Mouse (Mus musculus) G1E (cell line): ENCODE data around the gene Spats2. TPM values are rescaled to one million over a fixed set of nuclear protein-coding genes. Genes with fewer than 3 reads are reported as not detected.
"Not testable (repeated sequence)": the region's sequence is repeated elsewhere in the genome, so short reads cannot be mapped to it uniquely, and the experiment has no call there.

Experiments used
- ATAC-seq: 2 replicates; pipeline ENCODE4 v1.8.0; 2016; ENCODE audit warnings: mild to moderate bottlenecking; ENCODE audit not compliant: insufficient number of reproducible peaks, poor library complexity, low FRiP score, severe bottlenecking; ENCODE audit errors: extremely low read depth
- DNase-seq: peaks from one replicate; pipeline ENCODE4 v3.0.0; 2012; ENCODE audit warnings: low spot score
- H3K27me3 ChIP-seq: 2 replicates; pipeline ENCODE4 v1.6.1; 2012; ENCODE audit warnings: mild to moderate bottlenecking, low read length, inconsistent platforms; ENCODE audit not compliant: insufficient read depth
- H3K36me3 ChIP-seq: replicated peaks from 2 replicates; pipeline ENCODE3; 2012; ENCODE audit warnings: mild to moderate bottlenecking, inconsistent platforms
- H3K4me1 ChIP-seq: 2 replicates; pipeline ENCODE4 v1.6.1; 2012; ENCODE audit warnings: low read depth, low read length, inconsistent platforms, mixed read lengths; ENCODE audit not compliant: insufficient read depth
- H3K4me3 ChIP-seq: 2 replicates; pipeline ENCODE4 v1.5.1; 2012; ENCODE audit warnings: low read depth, mild to moderate bottlenecking, inconsistent platforms, low read length, moderate library complexity, mixed read lengths
- H3K9me3 ChIP-seq: replicated peaks from 2 replicates; pipeline ENCODE4 v1.6.1; 2012; ENCODE audit warnings: inconsistent platforms
- CTCF ChIP-seq: IDR thresholded peaks from 2 replicates; pipeline ENCODE4 v1.5.1; 2012; ENCODE audit warnings: low read depth, low read length, inconsistent platforms, mixed read lengths
- GATA1 ChIP-seq: IDR thresholded peaks from 2 replicates; pipeline ENCODE4 v1.6.1; 2012; ENCODE audit warnings: borderline replicate concordance, low read length, inconsistent platforms, mixed read lengths
- GATA2 ChIP-seq: IDR thresholded peaks from 2 replicates; pipeline ENCODE4 v1.6.1; 2012; ENCODE audit warnings: low read depth, low read length, inconsistent platforms, borderline replicate concordance
- POLR2AphosphoS5 ChIP-seq: IDR thresholded peaks from 2 replicates; pipeline ENCODE4 v1.6.1; 2012; ENCODE audit warnings: low read depth, low read length, inconsistent platforms; ENCODE audit not compliant: insufficient replicate concordance
- TAL1 ChIP-seq: conservative IDR thresholded peaks from 2 replicates; pipeline ENCODE4 v1.6.1; 2012; ENCODE audit warnings: low read depth, low read length, inconsistent platforms, mixed read lengths
- polyA plus RNA-seq: library from polyadenylated mRNA; stranded (reverse); fragments of >175 nt; gene quantifications from 2 replicates; pipeline ENCODE4 v1.2.3, GENCODE M21; 2012
- total RNA-seq, 2 experiments: library from RNA; stranded (forward) in 1 of 2; stranded (reverse) in 1 of 2; fragments of 200-1000 nt in 1 of 2; fragments of >200 nt in 1 of 2; fragmentation: Nextera tagmentation in 1 of 2; gene quantifications; 2 replicates each; pipeline ENCODE4 v1.2.3; 2014 to 2017

Spats2 gene
- total RNA-seq (2014; fragmentation: Nextera tagmentation) = not detected in 2 replicates
- total RNA-seq (2017) = 0.05 and 0.12 TPM in 2 replicates
- not detected in 2 replicates for polyA plus RNA-seq

- Histone ChIP-seq H3K9me3 (peaks cover 6% of the 10 kb centered on the region), H3K4me3 (no peak within 1 kb of the TSS), H3K27me3 (peaks cover 8% of the 10 kb centered on the region; the same call in 1 of the 2 replicates), H3K4me1 (no peaks in the 10 kb centered on the region), H3K36me3 (no peaks in the 10 kb centered on the region)
- no peak for ATAC-seq
- TF ChIP-seq TAL1 (no peak), GATA1 (no peak), CTCF (no peak), POLR2AphosphoS5 (no peak), GATA2 (no peak)
- DNase-seq = no peak
Observed at GRCm38 (mm10) chr15:99125711-99126080, at the start of gene Spats2. TSS of gene Spats2 (plus strand) at chr15:99125916.

- peak overlapping the region; percentile 72; the same call in 1 of the 2 replicates for H3K4me3 ChIP-seq
- not testable (repeated sequence) for H3K9me3 ChIP-seq, H3K27me3 ChIP-seq, ATAC-seq, DNase-seq
- H3K4me1 ChIP-seq = peaks cover 44% of the 10 kb centered on the region
- H3K36me3 ChIP-seq = peaks cover 48% of the 10 kb centered on the region
Observed at GRCm38 (mm10) chr15:99076011-99076410, 49.7 kb upstream of the Spats2 start.

GRCm38 (mm10) chr15:99078181-99078910 is 47.4 kb upstream of the Spats2 start:
- ATAC-seq (no peak), DNase-seq (no peak)
- TF ChIP-seq TAL1 (no peak), GATA1 (no peak), POLR2AphosphoS5 (no peak), GATA2 (no peak), CTCF (no peak)
- no peaks in the 10 kb centered on the region for H3K9me3 ChIP-seq
- peaks cover 49% of the 10 kb centered on the region for H3K4me1 ChIP-seq
- no peaks in the 10 kb centered on the region for H3K27me3 ChIP-seq
- no peak overlapping the region for H3K4me3 ChIP-seq
- peaks cover 71% of the 10 kb centered on the region for H3K36me3 ChIP-seq

GRCm38 (mm10) chr15:99079804-99080203 is 45.9 kb upstream of the Spats2 start:
- H3K9me3 ChIP-seq = no peaks in the 10 kb centered on the region
- H3K4me3 ChIP-seq = no peak overlapping the region
- DNase-seq (no peak), ATAC-seq (no peak)
- no peaks in the 10 kb centered on the region; the same call in 1 of the 2 replicates for H3K27me3 ChIP-seq
- TF ChIP-seq POLR2AphosphoS5 (no peak), CTCF (no peak), TAL1 (no peak), GATA2 (no peak), GATA1 (no peak)
- peaks cover 49% of the 10 kb centered on the region for H3K4me1 ChIP-seq
- H3K36me3 ChIP-seq = peaks cover 80% of the 10 kb centered on the region

- H3K27me3 ChIP-seq = peaks cover 6% of the 10 kb centered on the region; the same call in 1 of the 2 replicates
- peaks cover 67% of the 10 kb centered on the region for H3K36me3 ChIP-seq
- DNase-seq (no peak), ATAC-seq (no peak)
- peaks cover 31% of the 10 kb centered on the region for H3K4me1 ChIP-seq
- no peaks in the 10 kb centered on the region for H3K9me3 ChIP-seq
- H3K4me3 ChIP-seq = no peak overlapping the region
- TF ChIP-seq POLR2AphosphoS5 (no peak), GATA2 (no peak), TAL1 (no peak), CTCF (no peak), GATA1 (no peak)
Observed at GRCm38 (mm10) chr15:99082322-99082721, 43.4 kb upstream of the Spats2 start.

GRCm38 (mm10) chr15:99082840-99083239 is 42.9 kb upstream of the Spats2 start:
- no peak overlapping the region for H3K4me3 ChIP-seq
- peaks cover 62% of the 10 kb centered on the region for H3K36me3 ChIP-seq
- DNase-seq (no peak), ATAC-seq (no peak)
- peaks cover 8% of the 10 kb centered on the region; the same call in 1 of the 2 replicates for H3K27me3 ChIP-seq
- H3K4me1 ChIP-seq = peaks cover 26% of the 10 kb centered on the region
- TF ChIP-seq TAL1 (no peak), POLR2AphosphoS5 (no peak), GATA2 (no peak), CTCF (no peak), GATA1 (no peak)
- H3K9me3 ChIP-seq = peaks cover 3% of the 10 kb centered on the region
